In genomic region chr11:98887703-98888102, GRCm38 (mm10) we compare ENCODE assay signal across 25 mouse cellular contexts. TPM values are rescaled to one million over a fixed set of nuclear protein-coding genes. Genes with fewer than 3 reads are reported as not detected.
"Had no signal": no experiment of that assay in that cellular context is flagged by ENCODE, and none has a peak within 500 bp of the region (broad histone marks: within the 10 kb centered on the region; RNA-seq: fewer than 3 reads in every experiment).

No protein-coding gene starts in this region.

- H3K4me3 ChIP-seq: gastrocnemius, adult 2 months; heart, embryonic 10.5 days; heart, embryonic 12.5 days; hindbrain, embryonic 10.5 days; hindbrain, embryonic 12.5 days; kidney, embryonic 15.5 days; left cerebral cortex, adult 2 months; limb, embryonic 10.5 days; limb, embryonic 12.5 days had no signal

- H3K4me2 ChIP-seq: heart, embryonic 12.5 days; hindbrain, embryonic 12.5 days; hindbrain, embryonic 14.5 days; kidney, embryonic 15.5 days; limb, embryonic 12.5 days had no signal

- DNase-seq: forebrain, postnatal 0 days; gastrocnemius, adult 2 months; gastrocnemius, postnatal 10 days; gastrocnemius, postnatal 25 days; heart, adult 18-20 months; heart, postnatal 10 days; heart, postnatal 4 days; kidney, adult 11 months; kidney, adult 2 months; kidney, adult 9 months; kidney, postnatal 14 days; kidney, postnatal 36 days; liver had no signal

- H3K9ac ChIP-seq: forebrain, postnatal 0 days; heart, embryonic 12.5 days; hindbrain, embryonic 12.5 days; hindbrain, embryonic 14.5 days; kidney, embryonic 15.5 days; limb, embryonic 12.5 days had no signal

- ATAC-seq: forebrain, postnatal 0 days; hindbrain, embryonic 16.5 days had no signal

- H3K9me3 ChIP-seq: heart, embryonic 10.5 days; heart, embryonic 12.5 days; hindbrain, embryonic 10.5 days; hindbrain, embryonic 12.5 days; kidney, embryonic 15.5 days; limb, embryonic 10.5 days; limb, embryonic 12.5 days had no signal

- H3K27me3 ChIP-seq: heart, embryonic 12.5 days; hindbrain, embryonic 12.5 days; kidney, embryonic 15.5 days; limb, embryonic 12.5 days had no signal

- H3K4me1 ChIP-seq: kidney, embryonic 15.5 days had no signal

- H3K27ac ChIP-seq: gastrocnemius, adult 2 months; heart, embryonic 10.5 days; hindbrain, embryonic 10.5 days; hindbrain, embryonic 12.5 days; hindbrain, embryonic 14.5 days; kidney, embryonic 15.5 days; kidney, postnatal 0 days; left cerebral cortex, adult 2 months; limb, embryonic 10.5 days; limb, embryonic 12.5 days had no signal

RNA-seq across cellular contexts. Expression of gene Rapgefl1, which starts 51.1 kb away (rescaled TPM):
- total RNA-seq: granulocyte monocyte progenitor cell, adult 5-6 weeks had no signal
